Mouse (Mus musculus): Measurements from ENCODE around the gene Zcrb1. TPM values are rescaled to one million over a fixed set of nuclear protein-coding genes. Genes with fewer than 3 reads are reported as not detected.

Gene Zcrb1
- 101 and 121 TPM in 2 replicates for polyA plus RNA-seq (2012; ENCODE audit: low replicate concordance)

GRCm38 (mm10) chr15:93397826-93398698 is at the start of gene Zcrb1, which contains the start of gene Pphln1:
Gene Zcrb1 (minus strand): TSS chr15:93398334.
Gene Pphln1 (plus strand): TSS chr15:93398350.

DNA sequence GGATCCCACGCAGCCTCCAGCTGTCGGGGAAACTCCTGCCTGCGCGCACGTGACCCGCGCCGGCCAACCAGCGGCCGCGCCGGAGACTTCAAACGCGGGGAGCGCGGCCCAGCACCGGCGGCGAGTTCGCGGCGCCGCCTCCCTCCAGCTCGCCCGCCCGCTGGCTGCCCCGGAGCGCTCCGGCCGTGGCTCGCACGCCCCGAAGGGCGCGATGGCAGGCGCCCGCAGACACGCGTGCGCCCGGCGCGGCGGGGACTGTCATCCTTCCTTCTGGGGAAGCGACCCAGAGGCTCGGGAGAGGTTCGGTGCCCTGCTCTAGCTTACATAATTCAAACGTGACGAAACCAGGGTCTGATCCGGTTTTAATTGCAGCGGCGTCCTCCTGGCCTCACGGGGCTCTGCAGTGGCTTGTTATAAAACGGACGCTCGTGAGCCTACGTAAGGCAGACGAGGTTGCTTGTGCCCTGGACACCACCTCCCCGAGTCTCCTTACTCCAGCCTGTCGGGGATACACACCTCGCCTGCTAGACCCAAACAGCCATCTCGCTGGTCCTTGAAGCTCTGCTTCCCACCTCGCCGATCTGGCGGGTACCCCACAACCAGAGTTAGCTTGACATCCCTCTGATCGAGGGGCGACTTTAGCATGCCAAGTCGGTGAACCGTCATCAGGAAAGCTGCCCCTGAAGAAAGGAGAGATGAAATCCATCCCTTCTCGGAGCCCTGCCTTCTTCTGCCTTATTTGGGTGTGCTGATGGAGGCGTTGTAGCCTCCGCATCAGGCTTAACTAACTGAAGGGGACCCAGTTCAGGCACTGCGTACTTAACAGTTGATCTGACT is 61.0 kb downstream of the Zcrb1 start, which contains the start of gene Yaf2:
Gene Yaf2, minus strand, starts transcription at position 11 of the 837 bp plus-strand sequence.

Other genes starting within 250 kb of the Zcrb1 start
- 1.3 and 1.7 TPM in 2 replicates for gene Gxylt1, start 123.2 kb downstream of the Zcrb1 start, polyA plus RNA-seq (2012; ENCODE audit: low replicate concordance)
- 21.1 and 30.0 TPM in 2 replicates for gene Yaf2, start 61.4 kb downstream of the Zcrb1 start, polyA plus RNA-seq (2012; ENCODE audit: low replicate concordance)
- gene Pphln1, start within 50 bp of the Zcrb1 start, polyA plus RNA-seq (2012; ENCODE audit: low replicate concordance) = 3.0 and 5.1 TPM in 2 replicates
- gene Prickle1, start 197.6 kb upstream of the Zcrb1 start, polyA plus RNA-seq (2012; ENCODE audit: low replicate concordance) = 2.0 and 4.8 TPM in 2 replicates

Measured in leukemia stem cell, adult 10-12 weeks (primary cell).